Mouse (Mus musculus): Measurements from ENCODE around the gene Elp4.

GRCm38 (mm10) chr2:105684991-105685650 is 219.2 kb downstream of the Elp4 start:
- no peak for TF ChIP-seq POLR2A (IDR thresholded peaks at IDR 0.05; ENCODE audit: control insufficient read depth in 1 of 2, insufficient read depth in 1 of 2, low read depth in 1 of 2, low read length in 2 of 2, poor library complexity in 1 of 2)
- TF ChIP-seq CTCF (IDR thresholded peaks at IDR 0.05 in 2 of 3, conservative IDR thresholded peaks at IDR 0.05 in 1 of 3; ENCODE audit: control insufficient read depth in 1 of 3, insufficient read depth in 1 of 3, low read depth in 2 of 3, low read length in 3 of 3, poor library complexity in 1 of 3, severe bottlenecking in 1 of 3): no peak
- no peak for TF ChIP-seq POLR2AphosphoS2 (IDR thresholded peaks at IDR 0.05; ENCODE audit: low read length)
- no peak for TF ChIP-seq USF2 (IDR thresholded peaks at IDR 0.05; ENCODE audit: borderline replicate concordance in 1 of 2, insufficient read depth in 1 of 2, low read depth in 1 of 2, low read length in 2 of 2)
- TF ChIP-seq KAT2A (conservative IDR thresholded peaks at IDR 0.05; ENCODE audit: low read depth, low read length): no peak
- TF ChIP-seq NRF1 (IDR thresholded peaks at IDR 0.05; ENCODE audit: insufficient read depth, low read depth, low read length, poor library complexity, severe bottlenecking): no peak
- no peak for TF ChIP-seq GATA1 (IDR thresholded peaks at IDR 0.05; ENCODE audit: low read depth, low read length)
- TF ChIP-seq E2F4 (IDR thresholded peaks at IDR 0.05; ENCODE audit: borderline replicate concordance, low read depth, low read length): no peak
- TF ChIP-seq JUND (IDR thresholded peaks at IDR 0.05; ENCODE audit: low read depth, low read length): no peak
- no peak for TF ChIP-seq MYC (IDR thresholded peaks at IDR 0.05; ENCODE audit: low read depth, low read length)
- TF ChIP-seq UBTF (IDR thresholded peaks at IDR 0.05; ENCODE audit: borderline replicate concordance, insufficient read depth, low read depth, low read length): no peak
- no peak for TF ChIP-seq TCF12 (IDR thresholded peaks at IDR 0.05; ENCODE audit: low read depth, low read length)
- TF ChIP-seq EP300 (IDR thresholded peaks at IDR 0.05; ENCODE audit: low read depth in 1 of 2, low read length in 2 of 2): no peak
- no peak for TF ChIP-seq ETS1 (IDR thresholded peaks at IDR 0.05; ENCODE audit: low read depth, low read length)

Data from MEL (cell line).